In genomic region chr9:20681546-20682388, GRCm38 (mm10) we compare ENCODE assay signal across 13 mouse cellular contexts. TPM values are rescaled to one million over a fixed set of nuclear protein-coding genes. Genes with fewer than 3 reads are reported as not detected.
DNase-seq lines count a peak whose midpoint lies in the region; ATAC-seq and TF ChIP-seq lines count a peak whose summit lies in the region.
"Had no signal": no experiment of that assay in that cellular context is flagged by ENCODE, and none has a peak within 500 bp of the region (broad histone marks: within the 10 kb centered on the region; RNA-seq: fewer than 3 reads in every experiment).

No protein-coding gene starts in this region.

- 27% methylated on average over 7 of the region's 7 CpGs for WGBS in forebrain, embryonic 11.5 days
- 59% methylated on average over 6 of the region's 7 CpGs for WGBS in hindbrain, postnatal 0 days
- 53% methylated on average over 6 of the region's 7 CpGs for WGBS in neural tube, embryonic 14.5 days

- TF ChIP-seq CTCF in left cerebral cortex, adult 2 months (IDR thresholded peaks at IDR 0.05) = no peak; the same call in 1 of the 2 replicates
- TF ChIP-seq CTCF in hindbrain, postnatal 0 days (IDR thresholded peaks at IDR 0.05; ENCODE audit: low read depth) = no peak

- peak overlapping the region; percentile 60 for H3K27ac ChIP-seq in left cerebral cortex, adult 2 months
- H3K27ac ChIP-seq in forebrain, embryonic 11.5 days (ENCODE audit: low read depth, low read length) = peak overlapping the region; percentile 42
- 0 out of 2 replicates have a peak overlapping the region, but pooled peaks have one; percentile 8 for H3K27ac ChIP-seq in hindbrain, postnatal 0 days
- peak overlapping the region; percentile 44; the same call in 1 of the 2 replicates for H3K27ac ChIP-seq in neural tube, embryonic 14.5 days (ENCODE audit: low read depth, low read length)
- H3K27ac ChIP-seq: heart, embryonic 10.5 days; liver, embryonic 13.5 days had no signal

- no peak overlapping the region for H3K9ac ChIP-seq in forebrain, embryonic 11.5 days (ENCODE audit: low read length)
- H3K9ac ChIP-seq in hindbrain, postnatal 0 days (replicated peaks; ENCODE audit: low read length) = no peak overlapping the region
- H3K9ac ChIP-seq in neural tube, embryonic 14.5 days (replicated peaks; ENCODE audit: low read depth, low read length) = no peak overlapping the region
- H3K9ac ChIP-seq: liver, embryonic 13.5 days had no signal

- no peak overlapping the region for H3K4me3 ChIP-seq in left cerebral cortex, adult 2 months
- no peak overlapping the region for H3K4me3 ChIP-seq in forebrain, embryonic 11.5 days (ENCODE audit: low read depth, low read length)
- no peak overlapping the region for H3K4me3 ChIP-seq in hindbrain, postnatal 0 days (ENCODE audit: low read length)
- H3K4me3 ChIP-seq in neural tube, embryonic 14.5 days (ENCODE audit: low read depth, low read length) = no peak overlapping the region
- H3K4me3 ChIP-seq: heart, embryonic 10.5 days; liver, embryonic 13.5 days had no signal

- no peaks in the 10 kb centered on the region for H3K4me1 ChIP-seq in forebrain, embryonic 11.5 days (replicated peaks; ENCODE audit: control insufficient read depth, insufficient read depth, low read length)
- H3K4me1 ChIP-seq in hindbrain, postnatal 0 days (ENCODE audit: insufficient read depth, low read length) = no peaks in the 10 kb centered on the region
- H3K4me1 ChIP-seq in neural tube, embryonic 14.5 days (ENCODE audit: control insufficient read depth, insufficient read depth, low read length) = no peaks in the 10 kb centered on the region; the same call in 1 of the 2 replicates
- H3K4me1 ChIP-seq: heart, embryonic 10.5 days; liver, embryonic 13.5 days had no signal

- intact Hi-C loops in left cerebral cortex, adult 2 months (cut with DNase I) = no loop called here

- H3K9me3 ChIP-seq in forebrain, embryonic 11.5 days (ENCODE audit: control insufficient read depth, low read length) = no peaks in the 10 kb centered on the region
- H3K9me3 ChIP-seq in hindbrain, postnatal 0 days (ENCODE audit: low read length) = no peaks in the 10 kb centered on the region
- H3K9me3 ChIP-seq in neural tube, embryonic 14.5 days (ENCODE audit: control insufficient read depth, low read length) = no peaks in the 10 kb centered on the region
- H3K9me3 ChIP-seq: heart, embryonic 10.5 days; liver, embryonic 13.5 days had no signal

- no peak for DNase-seq in left cerebral cortex, adult 2 months (ENCODE audit: extremely low spot score in 1 of 2, low spot score in 2 of 2)
- no peak for DNase-seq in left cerebral cortex, adult 8-10 months (ENCODE audit: low spot score in 2 of 2)
- no peak for DNase-seq in forebrain, embryonic 11.5 days (ENCODE audit: low spot score)
- DNase-seq in hindbrain, postnatal 0 days (ENCODE audit: low spot score) = no peak
- no peak for DNase-seq in gastrocnemius, postnatal 10 days
- no peak for DNase-seq in right cerebral cortex, postnatal 4 days
- DNase-seq: adrenal gland, postnatal 25 days; liver, embryonic 13.5 days; lung, postnatal 14 days; right cerebral cortex, adult 18-20 months had no signal

- ATAC-seq in forebrain, embryonic 11.5 days (replicated peaks; ENCODE audit: low FRiP score) = peak; percentile 86
- ATAC-seq in hindbrain, postnatal 0 days = peak; percentile 38; the same call in 1 of the 2 replicates
- peak; percentile 52; the same call in 1 of the 2 replicates for ATAC-seq in neural tube, embryonic 14.5 days (ENCODE audit: low read depth)
- no peak for ATAC-seq in megakaryocyte, adult 5-6 weeks (ENCODE audit: poor library complexity, severe bottlenecking)

- H3K4me2 ChIP-seq in forebrain, embryonic 11.5 days (ENCODE audit: low read depth, low read length, severe bottlenecking) = no peak overlapping the region
- no peak overlapping the region for H3K4me2 ChIP-seq in hindbrain, postnatal 0 days (ENCODE audit: low read depth, low read length)
- no peak overlapping the region for H3K4me2 ChIP-seq in neural tube, embryonic 14.5 days (ENCODE audit: low read depth, low read length)
- H3K4me2 ChIP-seq: liver, embryonic 13.5 days had no signal

- no peaks in the 10 kb centered on the region for H3K27me3 ChIP-seq in forebrain, embryonic 11.5 days (ENCODE audit: control insufficient read depth, insufficient read depth, low read length)
- no peaks in the 10 kb centered on the region for H3K27me3 ChIP-seq in hindbrain, postnatal 0 days (ENCODE audit: insufficient read depth, low read length)
- H3K27me3 ChIP-seq in neural tube, embryonic 14.5 days (ENCODE audit: control insufficient read depth, insufficient read depth, low read length) = no peaks in the 10 kb centered on the region
- H3K27me3 ChIP-seq: liver, embryonic 13.5 days had no signal

- H3K36me3 ChIP-seq in forebrain, embryonic 11.5 days (ENCODE audit: control insufficient read depth, insufficient read depth, low read length) = no peaks in the 10 kb centered on the region
- no peaks in the 10 kb centered on the region for H3K36me3 ChIP-seq in hindbrain, postnatal 0 days (ENCODE audit: insufficient read depth, low read length)
- H3K36me3 ChIP-seq in neural tube, embryonic 14.5 days (ENCODE audit: control insufficient read depth, insufficient read depth, low read length) = no peaks in the 10 kb centered on the region
- H3K36me3 ChIP-seq: heart, embryonic 10.5 days; liver, embryonic 13.5 days had no signal

RNA-seq across cellular contexts. Expression of gene Pin1, which starts 29.9 kb away (rescaled TPM):
- 10 to 100 TPM; 40.0 to 41.5 TPM for total RNA-seq in left cerebral cortex, adult 2 months (2021)
- 10 to 100 TPM; 32.7 to 37.5 (median 35.2) TPM for total RNA-seq in left cerebral cortex, adult 8-10 months (2022)
- polyA plus RNA-seq in forebrain, embryonic 11.5 days (2014; fragmentation: Nextera tagmentation; extraction: Ambion mirVana) = 63.0 and 72.5 TPM in 2 replicates
- 31.7 and 44.3 TPM in 2 replicates for total RNA-seq in hindbrain, postnatal 0 days (2014; rRNA removed)
- polyA plus RNA-seq in hindbrain, postnatal 0 days (2015; fragmentation: Nextera tagmentation; extraction: Ambion mirVana) = 65.7 and 68.0 TPM in 2 replicates
- 61.1 and 68.8 TPM in 2 replicates for polyA plus RNA-seq in neural tube, embryonic 14.5 days (2014; fragmentation: Nextera tagmentation; extraction: Ambion mirVana)
- 10 to 100 TPM; 15.7 to 17.2 TPM for total RNA-seq in gastrocnemius, postnatal 10 days (2021)
- 10.2 and 10.6 TPM in 2 replicates for total RNA-seq in megakaryocyte, adult 5-6 weeks (2015)
- 7.5 and 9.8 TPM in 2 replicates for total RNA-seq in megakaryocyte, adult 5-6 weeks (2017)

RNA-seq across cellular contexts. Expression of gene Fbxl12, which starts 37.2 kb away (rescaled TPM):
- 10 to 100 TPM; 26.4 to 28.6 TPM for total RNA-seq in left cerebral cortex, adult 2 months (2021)
- total RNA-seq in left cerebral cortex, adult 8-10 months (2022) = 10 to 100 TPM; 20.1 to 29.5 (median 26.9) TPM
- polyA plus RNA-seq in forebrain, embryonic 11.5 days (2014; fragmentation: Nextera tagmentation; extraction: Ambion mirVana) = 13.1 and 14.8 TPM in 2 replicates
- total RNA-seq in hindbrain, postnatal 0 days (2014; rRNA removed) = 16.9 and 18.8 TPM in 2 replicates
- polyA plus RNA-seq in hindbrain, postnatal 0 days (2015; fragmentation: Nextera tagmentation; extraction: Ambion mirVana) = 11.4 and 13.0 TPM in 2 replicates
- polyA plus RNA-seq in neural tube, embryonic 14.5 days (2014; fragmentation: Nextera tagmentation; extraction: Ambion mirVana) = 9.6 and 10.6 TPM in 2 replicates
- 10 to 100 TPM in 1 of 2 experiments, 1 to 10 TPM in 1; 8.1 to 12.0 TPM for total RNA-seq in gastrocnemius, postnatal 10 days (2021)
- 14.4 and 20.1 TPM in 2 replicates for total RNA-seq in megakaryocyte, adult 5-6 weeks (2015)
- total RNA-seq in megakaryocyte, adult 5-6 weeks (2017) = 4.1 and 4.5 TPM in 2 replicates

RNA-seq across cellular contexts. Expression of gene Ubl5, which starts 39.1 kb away (rescaled TPM):
- 100 to 1,000 TPM; 289 to 312 TPM for total RNA-seq in left cerebral cortex, adult 2 months (2021)
- total RNA-seq in left cerebral cortex, adult 8-10 months (2022) = 100 to 1,000 TPM; 263 to 330 (median 301) TPM
- polyA plus RNA-seq in forebrain, embryonic 11.5 days (2014; fragmentation: Nextera tagmentation; extraction: Ambion mirVana) = 350 and 401 TPM in 2 replicates
- 169 and 274 TPM in 2 replicates for total RNA-seq in hindbrain, postnatal 0 days (2014; rRNA removed)
- polyA plus RNA-seq in hindbrain, postnatal 0 days (2015; fragmentation: Nextera tagmentation; extraction: Ambion mirVana) = 528 and 550 TPM in 2 replicates
- polyA plus RNA-seq in neural tube, embryonic 14.5 days (2014; fragmentation: Nextera tagmentation; extraction: Ambion mirVana) = 464 and 488 TPM in 2 replicates
- total RNA-seq in gastrocnemius, postnatal 10 days (2021) = 100 to 1,000 TPM; 197 to 204 TPM
- 455 and 486 TPM in 2 replicates for total RNA-seq in megakaryocyte, adult 5-6 weeks (2015)
- total RNA-seq in megakaryocyte, adult 5-6 weeks (2017) = 123 and 127 TPM in 2 replicates

Comparison
In these comparisons a context has a peak if more than half of its experiments do, and no peak if none do; other contexts are left out.
1. H3K27ac ChIP-seq: peak in every context shown above with its lines; median percentile 60 in left cerebral cortex, adult 2 months; 44 in neural tube, embryonic 14.5 days; 42 in forebrain, embryonic 11.5 days; 8 in hindbrain, postnatal 0 days.